Mouse (Mus musculus) small intestine, adult 2 months (tissue): ENCODE results near the gene Fto.

Experiments used
- CTCF ChIP-seq: fragments of 200-500 bp; IDR thresholded peaks from 2 replicates; pipeline ENCODE4 v1.5.1; 2012; ENCODE audit warnings: low read depth, mild to moderate bottlenecking, control low read depth, inconsistent platforms, low read length, moderate library complexity, mixed read lengths; ENCODE audit not compliant: insufficient replicate concordance, insufficient read length; ENCODE audit errors: extremely low read depth
- POLR2A ChIP-seq: fragments of 200-500 bp; IDR thresholded peaks from 2 replicates; pipeline ENCODE4 v1.6.1; 2012; ENCODE audit warnings: low read depth, mild to moderate bottlenecking, control low read depth, inconsistent platforms, low read length, moderate library complexity

DNA sequence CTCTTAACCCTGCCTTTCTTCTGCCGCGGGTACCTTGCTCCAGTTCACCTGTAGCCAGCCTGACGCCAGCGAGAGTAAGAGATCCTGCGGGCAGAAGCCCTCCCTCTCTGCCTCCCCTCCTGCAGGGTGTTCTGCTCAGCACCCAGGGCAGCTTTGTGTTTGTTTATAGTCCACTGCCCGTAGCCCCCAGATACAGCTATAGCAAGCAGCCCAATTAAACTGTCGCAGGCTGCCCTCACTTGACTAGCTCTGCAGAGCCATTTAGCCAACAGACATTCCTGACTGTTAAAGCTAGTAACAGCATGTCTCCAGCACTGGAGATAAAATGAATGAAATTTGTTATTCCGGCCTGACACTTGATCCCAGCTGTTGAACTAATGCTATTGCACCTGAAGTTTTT is 233.3 kb downstream of the Fto start:
- TF ChIP-seq CTCF (no peak), POLR2A (no peak)
